Mouse (Mus musculus): ENCODE results near the gene Spag6. TPM values are rescaled to one million over a fixed set of nuclear protein-coding genes. Genes with fewer than 3 reads are reported as not detected.

Gene Spag6
- total RNA-seq, 2 experiments from 2014 or later: not detected

GRCm38 (mm10) chr2:18686826-18687519 lies 6.9 kb upstream of the Spag6 start:
- no peak for ATAC-seq (replicated peaks; ENCODE audit: low FRiP score, poor library complexity, severe bottlenecking)

GRCm38 (mm10) chr2:18687671-18688170 lies 6.1 kb upstream of the Spag6 start:
- no peak for ATAC-seq (replicated peaks; ENCODE audit: low FRiP score, poor library complexity, severe bottlenecking)

GRCm38 (mm10) chr2:18688286-18688685 lies 5.5 kb upstream of the Spag6 start:
- ATAC-seq (replicated peaks; ENCODE audit: low FRiP score, poor library complexity, severe bottlenecking): no peak

- no peak for ATAC-seq (replicated peaks; ENCODE audit: low FRiP score, poor library complexity, severe bottlenecking)
Observed at GRCm38 (mm10) chr2:18688708-18689063, 5.1 kb upstream of the Spag6 start.

GRCm38 (mm10) chr2:18689064-18689921 lies 4.5 kb upstream of the Spag6 start:
- no peak for ATAC-seq (replicated peaks; ENCODE audit: low FRiP score, poor library complexity, severe bottlenecking)

- no peak for ATAC-seq (replicated peaks; ENCODE audit: low FRiP score, poor library complexity, severe bottlenecking)
Observed at GRCm38 (mm10) chr2:18690055-18690691, 3.7 kb upstream of the Spag6 start.

GRCm38 (mm10) chr2:18690756-18691155 lies 3.1 kb upstream of the Spag6 start:
- no peak for ATAC-seq (replicated peaks; ENCODE audit: low FRiP score, poor library complexity, severe bottlenecking)

GRCm38 (mm10) chr2:18692031-18692430 lies 1.8 kb upstream of the Spag6 start:
- no peak for ATAC-seq (replicated peaks; ENCODE audit: low FRiP score, poor library complexity, severe bottlenecking)

- no peak for ATAC-seq (replicated peaks; ENCODE audit: low FRiP score, poor library complexity, severe bottlenecking)
Observed at GRCm38 (mm10) chr2:18692548-18692947, 1.3 kb upstream of the Spag6 start.

GRCm38 (mm10) chr2:18693491-18693870 lies 351 bp upstream of the Spag6 start:
- ATAC-seq (replicated peaks; ENCODE audit: low FRiP score, poor library complexity, severe bottlenecking): no peak

- no peak for ATAC-seq (replicated peaks; ENCODE audit: low FRiP score, poor library complexity, severe bottlenecking)
Observed at GRCm38 (mm10) chr2:18694611-18694950, 749 bp downstream of the Spag6 start.

GRCm38 (mm10) chr2:18695163-18695562 lies 1.3 kb downstream of the Spag6 start:
- ATAC-seq (replicated peaks; ENCODE audit: low FRiP score, poor library complexity, severe bottlenecking): no peak

GRCm38 (mm10) chr2:18695629-18696150 lies 1.9 kb downstream of the Spag6 start:
- ATAC-seq (replicated peaks; ENCODE audit: low FRiP score, poor library complexity, severe bottlenecking): no peak

GRCm38 (mm10) chr2:18697591-18698244 lies 3.9 kb downstream of the Spag6 start:
- ATAC-seq (replicated peaks; ENCODE audit: low FRiP score, poor library complexity, severe bottlenecking): no peak

- no peak for ATAC-seq (replicated peaks; ENCODE audit: low FRiP score, poor library complexity, severe bottlenecking)
Observed at GRCm38 (mm10) chr2:18698663-18699385, 5.0 kb downstream of the Spag6 start.

GRCm38 (mm10) chr2:18699401-18699990 lies 5.7 kb downstream of the Spag6 start:
- ATAC-seq (replicated peaks; ENCODE audit: low FRiP score, poor library complexity, severe bottlenecking): no peak

- ATAC-seq (replicated peaks; ENCODE audit: low FRiP score, poor library complexity, severe bottlenecking): no peak
Observed at GRCm38 (mm10) chr2:18710356-18710755, 16.5 kb downstream of the Spag6 start.

- ATAC-seq (replicated peaks; ENCODE audit: low FRiP score, poor library complexity, severe bottlenecking): no peak
Observed at GRCm38 (mm10) chr2:18713071-18713470, 19.2 kb downstream of the Spag6 start.

- ATAC-seq (replicated peaks; ENCODE audit: low FRiP score, poor library complexity, severe bottlenecking): no peak
Observed at GRCm38 (mm10) chr2:18714337-18714736, 20.5 kb downstream of the Spag6 start.
